ENCODE assay signal across 8 mouse cellular contexts in the genomic region with DNA sequence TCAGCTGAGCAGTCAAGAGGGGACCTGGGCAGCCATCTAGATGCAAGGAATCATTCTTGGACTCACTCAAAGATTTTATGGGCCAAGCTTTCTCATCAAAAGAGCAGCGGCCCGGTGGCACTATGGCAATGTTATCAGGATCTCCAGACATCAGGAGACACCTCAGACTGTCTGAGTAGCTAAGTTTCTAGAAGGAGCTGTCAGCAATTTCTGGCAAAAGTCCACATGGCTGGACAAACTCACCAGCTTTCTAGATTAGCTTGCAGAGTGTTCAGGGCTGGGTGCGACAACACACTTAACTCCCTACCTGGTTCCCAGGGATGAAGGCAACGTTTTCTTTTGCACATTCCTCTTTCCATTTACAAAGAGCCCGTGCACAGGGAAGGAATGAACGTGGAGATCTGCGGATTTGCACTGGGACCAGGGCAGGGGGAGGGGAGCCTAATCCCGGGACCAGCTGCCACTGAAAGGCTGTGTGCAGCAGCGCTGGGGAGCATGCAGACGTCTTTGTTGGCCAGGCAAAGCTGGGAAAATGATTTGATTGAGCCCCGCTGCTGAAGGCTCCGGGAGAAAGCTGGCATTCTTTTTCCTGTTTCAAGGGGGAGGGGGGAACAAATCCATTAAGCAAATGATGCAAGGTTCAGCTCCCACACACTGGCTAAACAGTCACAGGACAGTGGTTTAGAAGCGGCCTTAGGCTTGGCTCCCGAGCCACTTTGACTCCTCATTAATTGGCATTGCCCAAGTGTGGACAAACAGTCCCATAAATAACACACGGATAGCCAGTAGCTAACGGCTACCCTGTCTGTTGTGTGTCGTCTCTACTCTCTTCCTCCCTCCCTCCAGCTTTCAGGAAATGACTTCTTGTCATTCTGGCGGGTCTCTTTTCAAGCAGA.
DNase-seq lines count a peak whose midpoint lies in the region; ATAC-seq lines count a peak whose summit lies in the region.

No protein-coding gene starts in this region.

- no peaks in the 10 kb centered on the region for H3K9me3 ChIP-seq in hindbrain, embryonic 15.5 days
- no peaks in the 10 kb centered on the region for H3K9me3 ChIP-seq in liver, embryonic 15.5 days (replicated peaks)

- peak; percentile 94 for ATAC-seq in hindbrain, embryonic 15.5 days (ENCODE audit: low FRiP score, low read depth)
- no peak for ATAC-seq in liver, embryonic 15.5 days (ENCODE audit: insufficient read depth)

- H3K4me1 ChIP-seq in hindbrain, embryonic 15.5 days (replicated peaks) = peaks cover 13% of the 10 kb centered on the region
- peaks cover 11% of the 10 kb centered on the region for H3K4me1 ChIP-seq in liver, embryonic 15.5 days (replicated peaks)

- no peak overlapping the region for H3K9ac ChIP-seq in hindbrain, embryonic 15.5 days
- no peak overlapping the region for H3K9ac ChIP-seq in liver, embryonic 15.5 days

- H3K27me3 ChIP-seq in hindbrain, embryonic 15.5 days = no peaks in the 10 kb centered on the region
- H3K27me3 ChIP-seq in liver, embryonic 15.5 days = no peaks in the 10 kb centered on the region

- no peaks in the 10 kb centered on the region for H3K36me3 ChIP-seq in hindbrain, embryonic 15.5 days
- no peaks in the 10 kb centered on the region for H3K36me3 ChIP-seq in liver, embryonic 15.5 days (replicated peaks)

- H3K4me2 ChIP-seq in hindbrain, embryonic 15.5 days = peak overlapping the region; percentile 40
- H3K4me2 ChIP-seq in liver, embryonic 15.5 days = peak overlapping the region; percentile 32

- peak; percentile 56 for DNase-seq in kidney, postnatal 10 days
- no peak for DNase-seq in kidney, adult 9 months
- DNase-seq in fibroblast of lung, adult 2 months (ENCODE audit: low read depth) = peak; percentile 56
- DNase-seq in retina, postnatal 1 day = peak; percentile 87
- no peak for DNase-seq in thymus, postnatal 14 days
- no peak for DNase-seq in urinary bladder, adult 2 months (ENCODE audit: low spot score)

- WGBS in hindbrain, embryonic 15.5 days = 10% methylated on average over 18 of the region's 18 CpGs
- WGBS in liver, embryonic 15.5 days (ENCODE audit: insufficient replicate concordance) = 35% methylated on average over 18 of the region's 18 CpGs

- peak overlapping the region; percentile 71 for H3K27ac ChIP-seq in hindbrain, embryonic 15.5 days (replicated peaks)
- no peak overlapping the region for H3K27ac ChIP-seq in liver, embryonic 15.5 days (replicated peaks)

- H3K4me3 ChIP-seq in hindbrain, embryonic 15.5 days = no peak overlapping the region
- no peak overlapping the region for H3K4me3 ChIP-seq in liver, embryonic 15.5 days (replicated peaks)

Comparison
In these comparisons a context has a peak if more than half of its experiments do, and no peak if none do; other contexts are left out.
1. DNase-seq: peak in kidney, postnatal 10 days (single experiment), fibroblast of lung, adult 2 months (single experiment) and retina, postnatal 1 day (single experiment); none in kidney, adult 9 months (single experiment), thymus, postnatal 14 days (single experiment) and urinary bladder, adult 2 months (single experiment).